Mouse (Mus musculus): Measurements from ENCODE around the gene Agrp.

DNA sequence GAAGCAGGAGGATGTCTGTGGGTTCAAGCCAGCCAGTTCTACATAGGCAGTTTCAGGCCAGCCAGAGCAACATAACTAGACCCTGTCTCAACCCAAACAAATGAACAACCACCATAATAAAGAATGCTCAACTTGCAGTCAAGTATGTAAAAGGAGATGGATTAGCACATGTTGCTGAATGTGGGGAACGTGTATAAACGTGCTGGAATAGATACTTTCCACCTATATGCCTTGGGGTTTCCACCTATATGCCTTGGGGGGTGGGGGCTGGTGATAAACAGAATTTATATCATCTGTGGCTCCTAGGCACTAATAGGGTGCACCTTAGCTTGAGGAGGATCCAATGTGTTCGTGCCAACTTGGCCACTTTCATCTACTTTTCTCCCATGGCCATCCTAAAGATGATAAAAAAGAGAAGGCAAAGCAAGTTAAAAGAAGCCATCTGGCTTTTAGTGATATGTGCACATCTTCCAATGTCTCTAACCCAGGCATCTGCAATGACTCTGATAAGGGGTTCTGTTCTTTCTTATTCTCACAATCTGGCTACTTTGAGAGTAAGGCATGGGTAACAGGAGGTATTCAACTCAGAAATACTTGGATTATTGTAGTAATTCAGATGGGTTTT, 95.0 kb downstream of the Agrp start:
- TF ChIP-seq CTCF (IDR thresholded peaks at IDR 0.05; ENCODE audit: low read depth, low read length) (no peak), TAL1 (conservative IDR thresholded peaks at IDR 0.05; ENCODE audit: low read depth, low read length) (peak; percentile 56), GATA1 (IDR thresholded peaks at IDR 0.05; ENCODE audit: borderline replicate concordance, low read length) (no peak), GATA2 (IDR thresholded peaks at IDR 0.05; ENCODE audit: borderline replicate concordance, low read depth, low read length) (no peak), POLR2AphosphoS5 (IDR thresholded peaks at IDR 0.05; ENCODE audit: insufficient replicate concordance, low read depth, low read length) (no peak)
